Mouse (Mus musculus) heart, adult 2 months (tissue): Measurements from ENCODE around the gene Tmub1. TPM values are rescaled to one million over a fixed set of nuclear protein-coding genes. Genes with fewer than 3 reads are reported as not detected.
A peak's percentile ranks its signal among the peaks of the same experiment; 100 is the strongest.

Experiments used
- DNase-seq, 2 experiments: peaks; one replicate each; pipeline ENCODE4 v3.0.0; 2021
- H3K27ac ChIP-seq: fragments of 200-600 bp; 2 replicates; pipeline ENCODE4 v1.8.1; 2022
- H3K27me3 ChIP-seq: fragments of 200-500 bp; 2 replicates; pipeline ENCODE4 v1.6.1; 2012; ENCODE audit warnings: mild to moderate bottlenecking, low read length, inconsistent platforms, mixed read lengths; ENCODE audit not compliant: control insufficient read depth, insufficient read depth
- H3K36me3 ChIP-seq: fragments of 200-500 bp; 2 replicates; pipeline ENCODE4 v1.6.1; 2012; ENCODE audit warnings: low read length, inconsistent platforms; ENCODE audit not compliant: control insufficient read depth, insufficient read depth
- H3K4me1 ChIP-seq: fragments of 200-500 bp; 2 replicates; pipeline ENCODE4 v1.6.1; 2011; ENCODE audit warnings: low read length; ENCODE audit not compliant: control insufficient read depth, insufficient read depth
- H3K4me3 ChIP-seq: fragments of 200-600 bp; 2 replicates; pipeline ENCODE4 v1.8.1; 2022
- H3K79me2 ChIP-seq: fragments of 200-500 bp; replicated peaks from 2 replicates; pipeline ENCODE4 v1.6.1; 2012; ENCODE audit warnings: mild to moderate bottlenecking, inconsistent platforms, low read length, moderate library complexity, mixed read lengths; ENCODE audit not compliant: control insufficient read depth, insufficient read depth
- H3K9ac ChIP-seq: fragments of 200-500 bp; 2 replicates; pipeline ENCODE4 v1.6.1; 2012; ENCODE audit warnings: low read depth, mild to moderate bottlenecking, control low read depth, inconsistent platforms, low read length, mixed read lengths
- CTCF ChIP-seq: fragments of 200-600 bp; IDR thresholded peaks from 2 replicates; pipeline ENCODE4 v1.8.1; 2022; ENCODE audit warnings: antibody characterized with exemption, mild to moderate bottlenecking, moderate library complexity
- EP300 ChIP-seq: fragments of 200-500 bp; IDR thresholded peaks from 2 replicates; pipeline ENCODE4 v1.6.1; 2011; ENCODE audit warnings: low read depth, low read length, control low read depth; ENCODE audit not compliant: insufficient read depth
- POLR2A ChIP-seq: fragments of 200-500 bp; IDR thresholded peaks from 2 replicates; pipeline ENCODE4 v1.6.1; 2011; ENCODE audit warnings: mild to moderate bottlenecking, low read depth, low read length, control low read depth; ENCODE audit not compliant: insufficient read depth
- WGBS: fragments of 180-500 bp; shearing (Covaris S2); methylation state at CpG from one replicate; pipeline ENCODE4 v1.1.7; 2018; 5-methylcytosine and 5-hydroxymethylcytosine counted together
- intact Hi-C: fragments of 180-260 bp; cut with DNase I; formaldehyde crosslinking; loops from one replicate; pipeline ENCODE4 v1.15.1; 2025
- polyA plus RNA-seq: library from polyadenylated mRNA; depleted of rRNA; stranded (reverse); fragments of >200 nt; gene quantifications from 2 replicates; pipeline ENCODE4 v1.2.3, GENCODE M21; 2012
- total RNA-seq, 2 experiments: library from RNA; stranded (reverse); gene quantifications; 2 replicates each; pipeline ENCODE4 v1.2.3; 2021

Gene Tmub1
- total and polyA plus RNA-seq, 3 experiments: 10.4 to 34.0 (median 13.9) TPM

DNA sequence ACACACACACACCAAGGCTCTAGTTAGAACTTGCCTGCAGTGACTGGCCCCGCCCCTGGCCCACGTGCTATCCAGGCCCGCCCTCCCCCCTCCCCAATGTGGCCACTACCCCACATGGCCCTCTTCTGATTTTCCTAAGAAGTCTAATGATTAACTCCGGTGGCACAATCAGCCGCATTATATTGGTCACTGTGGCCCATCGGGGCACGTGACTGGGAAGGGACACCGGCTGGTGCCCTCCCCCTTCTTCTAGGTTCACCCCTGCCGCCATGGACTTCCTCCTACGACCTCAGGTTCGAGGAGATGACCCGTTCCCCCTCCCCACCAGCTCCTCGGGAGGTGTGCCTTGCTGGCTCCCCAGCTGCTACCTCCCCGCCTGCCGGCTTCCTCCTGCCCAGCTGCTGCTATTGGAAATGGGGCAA lies 19.7 kb downstream of the Tmub1 start:
- intact Hi-C loops: loop anchor here (2.0 kb wide), 1 partner anchor 17 kb away; the partner anchor contains the start of gene Fastk
- H3K9ac ChIP-seq: no peak overlapping the region
- H3K4me3 ChIP-seq: no peak overlapping the region
- H3K79me2 ChIP-seq: peaks cover 3% of the 10 kb centered on the region; the same call in 1 of the 2 replicates
- H3K27me3 ChIP-seq: no peaks in the 10 kb centered on the region
- no peak for TF ChIP-seq EP300
- no peak for TF ChIP-seq POLR2A
- no peak for TF ChIP-seq CTCF
- H3K4me1 ChIP-seq: peaks cover 8% of the 10 kb centered on the region
- no peak overlapping the region for H3K27ac ChIP-seq
- peaks cover 5% of the 10 kb centered on the region for H3K36me3 ChIP-seq
- DNase-seq: no peak
- 61% methylated on average over 15 of the region's 15 CpGs for WGBS

DNA sequence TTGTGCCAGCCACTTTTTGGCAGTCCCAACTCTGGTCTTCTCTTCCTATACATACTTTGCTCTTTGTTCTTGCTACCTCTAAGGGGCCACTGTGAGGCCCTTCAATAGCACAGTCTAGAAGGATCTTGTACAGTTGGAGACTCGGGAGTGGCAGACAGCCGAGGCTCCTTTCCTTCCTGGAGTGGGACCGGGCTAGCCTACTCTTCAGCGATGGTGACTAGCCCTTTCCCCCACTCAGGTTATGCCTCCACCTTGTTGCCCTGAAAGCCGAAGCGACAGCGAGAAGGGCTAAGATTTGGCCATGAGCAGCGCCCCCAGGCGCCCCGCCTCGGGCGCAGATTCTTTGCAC lies 20.4 kb downstream of the Tmub1 start:
- DNase-seq: no peak
- Histone ChIP-seq H3K4me1 (peaks cover 8% of the 10 kb centered on the region), H3K79me2 (peaks cover 3% of the 10 kb centered on the region; the same call in 1 of the 2 replicates), H3K27me3 (no peaks in the 10 kb centered on the region), H3K36me3 (no peaks in the 10 kb centered on the region), H3K4me3 (no peak overlapping the region), H3K27ac (no peak overlapping the region), H3K9ac (no peak overlapping the region)
- TF ChIP-seq EP300 (no peak), POLR2A (no peak), CTCF (no peak)
- WGBS: 65% methylated on average over 12 of the region's 12 CpGs
- intact Hi-C loops: loop anchor here (2.0 kb wide), 1 partner anchor 18 kb away; the partner anchor contains the start of gene Fastk

DNA sequence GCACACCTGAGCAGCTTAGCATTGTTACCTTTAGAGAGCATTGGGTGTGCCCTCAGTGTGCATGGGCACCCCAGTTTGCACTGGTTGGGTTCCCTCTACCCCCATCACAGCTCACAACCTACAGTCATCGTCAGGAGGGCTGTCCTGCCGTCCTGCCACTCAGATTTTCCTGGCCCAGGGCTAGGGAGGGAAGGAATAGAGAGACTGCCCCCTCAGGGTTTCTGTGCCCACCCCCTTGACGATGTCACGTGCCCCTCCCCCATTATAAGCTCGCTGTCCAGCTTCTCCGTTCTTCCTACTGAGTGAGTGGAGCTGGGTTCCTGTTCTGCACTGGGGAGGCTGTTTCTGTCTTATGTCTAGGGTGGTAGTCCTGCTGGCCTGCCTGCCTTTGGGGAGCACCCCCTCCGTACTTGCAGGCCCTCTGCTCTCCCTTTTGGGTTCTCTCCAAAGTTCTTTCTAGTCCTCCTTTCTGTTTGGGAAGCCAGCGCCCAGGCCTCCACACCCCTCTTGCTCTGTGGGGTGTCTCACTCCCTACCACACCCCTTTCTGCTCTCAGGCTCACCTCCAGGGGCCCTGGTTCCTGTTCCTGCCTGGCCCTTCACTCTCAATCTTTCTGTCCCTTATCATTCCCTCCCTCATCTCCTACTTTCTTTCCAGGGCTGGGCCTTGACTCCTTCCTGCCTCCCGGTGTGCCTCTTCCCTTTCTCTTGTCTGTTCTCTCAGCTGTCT lies 20.9 kb downstream of the Tmub1 start:
- Histone ChIP-seq H3K4me3 (peak overlapping the region; percentile 69; the same call in 1 of the 2 replicates), H3K79me2 (peaks cover 3% of the 10 kb centered on the region; the same call in 1 of the 2 replicates), H3K9ac (no peak overlapping the region), H3K36me3 (no peaks in the 10 kb centered on the region), H3K27ac (no peak overlapping the region), H3K27me3 (no peaks in the 10 kb centered on the region), H3K4me1 (peaks cover 8% of the 10 kb centered on the region)
- intact Hi-C loops: loop anchor here (2.0 kb wide), 1 partner anchor 18 kb away; the partner anchor contains the start of gene Fastk
- TF ChIP-seq EP300: no peak
- TF ChIP-seq POLR2A: no peak
- no peak for TF ChIP-seq CTCF
- DNase-seq: no peak
- 33% methylated on average over 9 of the region's 9 CpGs for WGBS

DNA sequence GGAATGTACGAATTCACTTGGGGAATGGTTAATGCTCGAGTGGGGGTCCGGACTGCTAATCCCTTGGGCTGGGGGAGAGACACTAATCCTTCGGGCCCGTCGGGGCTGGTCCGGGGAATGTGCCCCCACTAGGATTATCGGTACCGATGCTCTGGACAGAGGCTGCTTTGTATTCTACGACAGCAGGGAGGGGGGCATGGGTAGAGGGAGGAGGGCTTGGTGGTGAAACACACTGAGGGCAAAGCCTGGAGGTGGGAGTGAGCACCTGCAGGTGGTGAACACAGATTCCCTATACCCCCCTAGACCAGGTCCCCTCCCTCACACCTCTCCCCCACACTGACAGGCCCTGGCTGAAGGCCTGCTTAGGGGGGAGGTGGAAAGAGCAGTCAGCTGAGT lies 21.6 kb downstream of the Tmub1 start:
- H3K79me2 ChIP-seq: peaks cover 3% of the 10 kb centered on the region; the same call in 1 of the 2 replicates
- peak overlapping the region; percentile 69 for H3K4me3 ChIP-seq
- H3K36me3 ChIP-seq: no peaks in the 10 kb centered on the region
- H3K4me1 ChIP-seq: peaks cover 8% of the 10 kb centered on the region
- no peaks in the 10 kb centered on the region for H3K27me3 ChIP-seq
- no peak for DNase-seq
- intact Hi-C loops: loop anchor here (2.0 kb wide), 1 partner anchor 19 kb away; the partner anchor contains the start of gene Fastk
- 10% methylated on average over 10 of the region's 10 CpGs for WGBS
- no peak for TF ChIP-seq EP300
- no peak for TF ChIP-seq POLR2A
- TF ChIP-seq CTCF: no peak
- no peak overlapping the region; the same call in 1 of the 2 replicates for H3K27ac ChIP-seq
- H3K9ac ChIP-seq: peak overlapping the region; percentile 86

DNA sequence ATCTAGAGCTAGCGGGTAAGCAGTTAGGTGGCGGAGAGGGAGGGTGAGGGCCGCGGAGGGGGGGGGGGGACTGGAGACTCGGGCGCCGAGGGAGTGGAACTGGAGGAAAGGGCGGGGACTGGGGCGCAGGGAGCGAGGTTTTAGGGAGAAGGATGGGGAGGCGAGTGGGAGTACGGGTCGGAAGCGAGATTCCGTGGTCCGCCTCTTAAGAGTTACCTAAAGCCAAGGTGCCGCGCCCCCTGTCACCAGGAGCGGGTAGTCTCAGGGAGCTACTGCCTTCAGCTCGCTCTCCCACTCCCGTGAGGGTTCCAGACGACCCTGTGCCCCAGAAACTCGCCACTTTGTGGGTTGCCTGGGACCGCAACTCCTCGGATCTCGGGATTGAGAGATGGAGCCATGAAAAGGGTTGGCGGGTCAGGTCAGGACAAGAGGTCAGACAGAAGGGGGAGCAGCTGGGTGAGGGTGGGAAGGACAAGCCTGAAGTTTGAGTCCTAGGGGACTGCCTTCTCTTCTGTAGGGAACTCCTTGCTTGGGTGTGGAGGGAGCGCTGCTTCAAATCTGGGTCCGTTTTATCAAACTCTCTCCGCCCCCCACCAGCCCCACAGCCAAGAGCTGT lies 22.1 kb downstream of the Tmub1 start:
- under 1% methylated on average over 30 of the region's 30 CpGs for WGBS
- peaks cover 3% of the 10 kb centered on the region; the same call in 1 of the 2 replicates for H3K79me2 ChIP-seq
- H3K9ac ChIP-seq: peak overlapping the region; percentile 86
- TF ChIP-seq CTCF: peak; percentile 48
- no peak for TF ChIP-seq POLR2A
- no peak for TF ChIP-seq EP300
- peaks cover 8% of the 10 kb centered on the region for H3K4me1 ChIP-seq
- H3K4me3 ChIP-seq: peak overlapping the region; percentile 69
- H3K27ac ChIP-seq: peak overlapping the region; percentile 98
- no peak for DNase-seq
- intact Hi-C loops: loop anchor here (2.0 kb wide), 2 partner anchors 19 to 25 kb away; partner anchors contain the start of gene Fastk
- no peaks in the 10 kb centered on the region for H3K36me3 ChIP-seq
- no peaks in the 10 kb centered on the region for H3K27me3 ChIP-seq
